Mouse (Mus musculus): ENCODE results near the gene Dis3l2.

GRCm38 (mm10) chr1:87050700-87051099 is 347.1 kb downstream of the Dis3l2 start:
- TF ChIP-seq CTCF (IDR thresholded peaks at IDR 0.05; ENCODE audit: borderline replicate concordance, control insufficient read depth, extremely low read depth, insufficient read depth, low read length, poor library complexity) = no peak
- no peak for TF ChIP-seq POLR2A (IDR thresholded peaks at IDR 0.05; ENCODE audit: control insufficient read depth, extremely low read depth, insufficient read depth, low read length, poor library complexity)

Measured in thymus, adult 2 months (tissue).